Mouse (Mus musculus): ENCODE results near the gene Ifitm3.
"Not testable (repeated sequence)": the region's sequence is repeated elsewhere in the genome, so short reads cannot be mapped to it uniquely, and the experiment has no call there.

The Ifitm3 gene

DNA sequence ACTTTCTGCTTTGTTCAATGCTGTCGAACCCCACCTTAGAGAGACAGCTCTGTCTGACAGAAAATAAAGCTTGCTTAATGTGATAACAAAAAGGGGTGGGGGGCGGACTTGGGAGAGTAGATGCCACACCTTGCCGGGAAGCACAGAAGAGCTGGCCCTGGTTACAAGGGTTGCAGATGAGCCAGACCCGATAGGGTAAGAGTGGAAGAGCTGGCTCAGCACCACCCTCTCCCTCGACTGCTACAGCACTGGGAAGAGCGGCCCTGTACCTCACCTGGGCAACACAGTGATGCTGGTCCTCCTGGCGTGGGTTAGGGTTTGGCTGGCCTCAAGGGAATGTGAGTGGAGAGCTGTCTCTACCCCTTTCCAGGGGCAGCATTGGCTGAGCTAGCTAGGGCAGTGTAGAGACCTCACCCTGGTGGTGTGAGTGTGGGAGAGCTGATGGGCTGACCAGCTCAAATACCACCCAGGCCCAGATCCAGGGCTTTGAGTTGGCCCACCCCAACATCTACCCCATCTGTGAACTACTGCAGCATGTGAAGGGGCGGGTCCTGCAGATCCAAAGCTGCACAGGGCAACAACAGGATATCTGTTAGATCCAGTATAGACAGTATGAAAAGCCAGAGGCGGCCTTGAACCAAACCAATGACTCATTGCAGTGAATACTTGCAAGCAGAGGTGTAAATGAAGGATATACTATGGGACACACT is 22.0 kb upstream of the Ifitm3 start:
- no peak for DNase-seq (ENCODE audit: low read depth, low spot score)

DNA sequence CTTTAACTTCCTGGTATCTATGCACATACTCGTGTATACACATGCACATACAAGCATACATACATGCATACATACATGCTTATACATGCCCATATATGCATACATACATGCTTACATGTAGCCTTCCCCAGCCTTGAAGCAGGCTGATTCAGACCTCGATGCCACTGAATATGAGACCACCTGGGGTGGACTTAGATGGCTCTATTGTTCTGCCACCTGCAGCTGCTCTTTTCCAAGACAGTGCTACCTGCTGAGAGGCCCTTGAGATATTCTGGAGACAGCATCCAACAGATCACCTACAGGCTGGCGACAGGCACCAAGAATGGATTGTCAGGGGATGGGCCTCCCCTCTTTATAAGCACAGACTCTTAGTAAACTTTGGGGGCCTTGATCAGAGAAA is 19.8 kb upstream of the Ifitm3 start:
- DNase-seq (ENCODE audit: low read depth, low spot score) = no peak

DNA sequence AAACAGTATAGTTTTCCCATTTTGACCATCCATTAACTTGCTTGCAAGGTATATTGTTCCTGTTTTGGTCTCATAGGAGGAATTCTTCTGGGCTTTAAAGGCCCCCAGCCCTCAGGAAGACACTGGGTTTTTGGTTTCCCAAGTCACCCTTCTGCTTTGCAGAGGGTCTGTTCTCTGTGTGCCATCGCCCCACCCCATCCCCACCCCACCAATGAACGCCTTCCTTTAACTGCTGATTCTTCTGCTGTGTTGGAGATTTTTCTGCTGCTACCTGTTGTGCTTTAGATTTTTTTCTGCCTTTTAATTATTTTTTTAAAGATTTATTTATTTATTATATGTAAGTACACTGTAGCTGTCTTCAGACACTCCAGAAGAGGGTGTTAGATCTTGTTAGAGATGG is 18.3 kb upstream of the Ifitm3 start, which contains the start of gene Gm17387:
Gene Gm17387 (plus strand): TSS at position 301 of the 400 bp plus-strand sequence.
- DNase-seq (ENCODE audit: low read depth, low spot score) = no peak

DNA sequence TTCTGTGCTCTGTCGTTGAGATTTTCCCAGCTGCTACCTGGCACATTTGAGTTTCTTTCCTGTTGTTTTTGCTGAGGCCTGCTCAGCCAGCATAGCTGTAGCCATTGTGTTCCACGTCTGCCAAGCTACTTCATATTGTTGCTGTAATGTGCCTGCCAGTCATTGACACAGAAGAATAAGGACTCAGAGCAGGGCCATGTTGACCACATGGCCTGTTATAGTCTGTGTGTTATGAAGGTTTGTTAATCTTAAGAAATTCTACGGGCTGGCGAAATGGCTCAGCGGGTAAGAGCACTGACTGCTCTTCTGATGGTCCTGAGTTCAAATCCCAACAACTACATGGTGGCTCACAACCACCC is 16.1 kb upstream of the Ifitm3 start:
- DNase-seq (ENCODE audit: low read depth, low spot score) = no peak

DNA sequence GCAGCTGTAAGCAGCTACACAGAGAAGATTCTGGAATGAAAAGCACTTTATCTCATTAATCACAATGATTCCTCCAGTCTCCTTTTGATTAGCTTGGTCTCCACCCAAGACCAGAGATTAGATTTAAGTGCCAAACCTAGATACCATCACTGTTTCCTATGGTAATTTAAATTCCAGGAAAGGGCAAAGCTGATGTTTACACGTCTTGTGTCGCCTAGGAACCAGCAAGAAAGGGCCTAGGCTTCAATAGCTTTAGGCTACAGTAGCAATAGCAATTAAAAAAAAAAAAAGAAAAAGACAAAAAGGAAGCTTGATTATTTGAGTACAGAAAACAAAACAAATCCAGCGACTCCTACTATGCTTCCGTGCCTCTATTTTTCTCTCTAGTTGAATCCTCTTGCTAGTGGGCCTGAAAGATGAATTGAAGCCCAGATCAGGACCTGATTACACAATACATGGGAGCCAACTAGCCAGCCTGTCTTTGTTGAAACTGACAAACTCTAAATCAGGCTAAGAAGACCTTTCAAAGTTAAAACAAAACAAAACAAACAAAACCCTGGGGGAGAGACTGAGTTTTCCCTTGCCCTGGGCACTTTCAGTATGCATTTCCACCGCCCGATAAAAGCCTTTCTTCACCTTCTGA is 15.6 kb upstream of the Ifitm3 start:
- DNase-seq (ENCODE audit: low read depth, low spot score) = no peak

DNA sequence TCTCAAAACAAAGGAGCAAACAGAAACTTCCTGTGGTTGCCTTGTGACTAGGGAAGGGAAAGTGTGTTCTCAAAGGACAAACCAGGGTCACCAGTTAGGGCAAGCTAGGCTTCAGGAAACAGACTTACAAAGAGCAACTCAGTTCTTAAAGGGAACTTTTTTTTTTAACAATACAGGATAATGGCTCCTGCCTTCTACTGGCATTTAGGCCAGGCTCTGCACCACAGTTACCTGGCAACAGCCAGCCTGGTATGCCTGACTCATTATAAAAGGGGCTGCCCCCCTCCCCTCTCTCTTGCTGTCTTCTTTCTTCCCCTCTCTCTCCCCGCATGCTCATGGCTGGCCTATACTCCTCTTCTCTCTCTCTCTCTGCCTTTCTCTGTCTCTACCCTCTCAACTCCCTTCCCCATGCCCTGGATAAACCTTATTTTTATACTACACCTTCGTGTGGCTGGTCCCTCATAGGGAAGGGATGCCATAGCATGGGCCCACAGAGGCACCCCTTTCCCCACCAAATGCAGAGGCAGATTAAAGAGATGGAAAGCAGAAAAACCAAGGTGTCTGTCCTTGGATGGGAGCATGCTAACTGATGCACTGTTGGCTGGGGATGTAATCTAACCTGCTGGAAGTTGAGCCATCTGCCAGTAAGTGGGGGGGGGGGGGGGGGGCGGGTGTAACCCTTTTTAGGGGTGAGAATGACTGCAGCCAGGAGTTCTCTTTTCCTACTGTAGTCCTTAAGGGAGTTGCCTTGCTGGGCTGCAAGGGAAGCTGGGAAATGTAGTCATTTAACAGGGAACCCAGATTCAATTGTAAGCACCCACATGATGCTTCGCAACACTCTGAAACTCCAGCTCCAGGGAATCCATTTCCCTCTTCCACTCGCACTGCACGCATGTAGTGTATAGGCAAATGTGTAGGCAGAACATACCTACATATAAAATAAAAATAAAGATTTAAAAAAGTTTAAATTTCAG is 14.6 kb upstream of the Ifitm3 start:
- no peak for DNase-seq (ENCODE audit: low read depth, low spot score)

DNA sequence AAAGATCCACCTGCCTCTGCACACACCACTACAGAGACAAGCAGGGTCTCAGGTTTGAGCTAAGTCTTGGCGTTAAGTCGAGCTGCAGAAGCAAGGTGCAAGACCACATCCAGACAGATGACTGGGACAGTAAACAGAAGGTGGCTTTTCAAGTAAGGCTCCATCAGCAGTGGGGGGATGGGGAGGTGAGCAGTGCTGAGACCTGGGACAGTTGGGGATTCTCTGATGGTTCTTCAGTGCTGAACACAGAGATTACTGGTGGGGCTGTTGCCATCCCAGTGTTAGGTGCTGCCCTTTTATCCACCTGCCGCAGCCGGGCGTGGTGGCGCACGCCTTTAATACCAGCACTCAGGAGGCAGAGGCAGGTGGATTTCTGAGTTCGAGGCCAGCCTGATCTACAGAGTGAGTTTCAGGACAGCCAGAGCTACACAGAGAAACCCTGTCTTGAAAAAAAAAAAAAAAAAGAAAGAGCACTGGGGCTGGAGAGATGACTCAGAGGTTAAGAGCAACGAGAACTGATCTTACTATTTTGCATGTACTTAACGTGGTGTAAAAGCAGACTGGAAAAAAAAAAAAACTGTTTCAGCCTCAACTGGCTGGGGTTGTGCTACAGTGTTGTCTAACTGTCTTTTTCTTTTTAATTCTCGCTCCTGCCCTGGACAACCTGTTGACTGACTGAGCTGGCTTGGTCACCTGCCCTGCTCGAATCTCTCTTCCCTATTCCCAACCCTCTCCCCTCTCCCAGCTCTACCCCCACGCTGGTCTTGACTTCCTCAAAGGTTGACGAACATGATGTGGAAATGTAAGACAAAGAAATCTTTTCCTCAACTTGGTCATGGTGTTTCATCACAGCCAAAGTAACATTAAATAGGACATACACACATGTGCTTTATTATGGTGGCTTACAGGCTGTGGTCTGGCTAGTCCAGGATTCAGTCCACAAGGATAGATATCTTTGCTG is 11.2 kb upstream of the Ifitm3 start:
- DNase-seq (ENCODE audit: low read depth, low spot score) = no peak

DNA sequence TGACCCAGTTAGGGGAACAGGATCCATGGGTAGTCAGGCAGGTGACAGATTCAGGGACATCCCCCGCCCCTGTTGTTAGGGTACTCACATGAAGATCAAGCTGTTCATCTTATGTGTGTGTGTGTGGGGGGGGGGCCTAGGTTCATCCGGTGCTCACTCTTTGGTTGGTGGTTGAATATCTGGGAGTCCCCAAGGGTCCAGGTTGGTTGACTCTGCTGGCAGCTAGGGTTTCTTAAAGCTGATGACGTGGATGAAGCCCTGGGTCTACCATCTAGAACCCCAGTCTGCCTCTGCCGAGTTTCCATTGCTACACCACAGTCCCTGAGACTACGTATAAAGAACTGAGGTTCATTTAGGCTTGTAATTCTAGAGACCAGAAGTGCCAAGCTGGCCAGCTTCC is 8.5 kb upstream of the Ifitm3 start:
- DNase-seq (ENCODE audit: low read depth, low spot score) = no peak

DNA sequence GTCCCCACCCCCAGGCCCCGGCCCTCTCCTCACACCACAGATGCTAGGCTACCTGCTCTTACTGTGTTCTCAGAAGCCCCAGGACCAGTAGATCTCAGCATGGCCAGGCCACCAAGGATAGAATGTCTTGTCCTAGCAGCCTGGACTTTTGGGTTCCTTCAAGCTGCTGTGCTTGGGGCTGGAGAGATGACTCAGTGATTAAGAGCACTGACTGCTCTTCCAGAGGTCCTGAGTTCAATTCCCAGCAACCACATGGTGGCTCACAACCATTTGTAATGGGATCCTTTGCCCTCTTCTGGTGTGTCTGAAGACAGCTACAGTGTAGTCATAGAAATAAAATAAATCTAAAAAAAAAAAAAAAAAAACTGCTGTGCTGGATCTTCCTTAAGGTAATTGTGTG is 7.3 kb upstream of the Ifitm3 start, which contains the start of gene Ifitm6:
Gene Ifitm6 (minus strand): TSS at position 101 of the 400 bp plus-strand sequence.
- not testable (repeated sequence) for DNase-seq (ENCODE audit: low read depth, low spot score)

DNA sequence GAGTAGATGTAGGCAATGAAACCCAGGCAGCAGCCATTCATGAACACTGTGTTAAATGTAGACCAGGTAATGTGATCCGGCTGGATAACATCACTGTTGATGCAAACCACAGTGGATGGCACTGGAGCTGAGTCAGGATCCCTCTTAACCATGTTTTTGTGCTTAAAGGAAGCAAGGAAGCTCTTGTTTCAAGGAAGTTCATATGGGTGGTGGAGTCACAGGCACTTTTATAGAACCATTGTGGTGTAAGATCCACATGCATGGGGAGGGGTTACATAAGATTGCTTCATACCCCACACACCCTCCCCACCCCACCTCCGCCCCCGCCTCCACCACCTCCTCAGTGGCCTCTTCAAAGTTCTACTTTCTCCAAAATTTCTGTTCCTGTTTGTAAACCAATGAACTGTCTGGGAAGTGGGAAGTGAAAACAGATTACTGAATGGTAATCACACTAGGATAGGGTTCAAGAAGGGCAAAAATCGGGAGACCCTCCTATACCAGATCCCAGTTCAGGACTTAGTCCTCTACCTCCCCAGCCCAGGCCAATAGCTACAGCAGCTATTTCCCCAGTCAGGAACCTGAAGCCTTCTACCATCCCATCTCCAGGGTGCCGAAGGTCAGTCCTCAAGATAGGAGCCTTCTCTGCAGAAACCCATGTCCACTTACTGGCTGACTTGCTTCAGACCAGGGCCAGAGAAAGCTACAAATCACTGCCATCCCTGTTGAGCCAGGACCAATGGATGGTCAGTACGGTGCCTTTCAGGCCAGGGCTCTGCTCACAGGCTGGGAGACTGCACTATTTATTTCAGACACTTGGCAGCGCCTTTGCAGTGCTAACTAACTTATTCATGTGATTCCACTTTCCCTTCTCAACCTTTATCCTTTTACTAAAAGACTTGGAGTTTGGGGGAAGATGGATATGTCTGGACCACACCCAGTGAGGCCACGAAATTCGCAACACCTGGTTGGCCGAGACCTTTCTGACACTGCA is 6.4 kb upstream of the Ifitm3 start:
- DNase-seq (ENCODE audit: low read depth, low spot score) = no peak

DNA sequence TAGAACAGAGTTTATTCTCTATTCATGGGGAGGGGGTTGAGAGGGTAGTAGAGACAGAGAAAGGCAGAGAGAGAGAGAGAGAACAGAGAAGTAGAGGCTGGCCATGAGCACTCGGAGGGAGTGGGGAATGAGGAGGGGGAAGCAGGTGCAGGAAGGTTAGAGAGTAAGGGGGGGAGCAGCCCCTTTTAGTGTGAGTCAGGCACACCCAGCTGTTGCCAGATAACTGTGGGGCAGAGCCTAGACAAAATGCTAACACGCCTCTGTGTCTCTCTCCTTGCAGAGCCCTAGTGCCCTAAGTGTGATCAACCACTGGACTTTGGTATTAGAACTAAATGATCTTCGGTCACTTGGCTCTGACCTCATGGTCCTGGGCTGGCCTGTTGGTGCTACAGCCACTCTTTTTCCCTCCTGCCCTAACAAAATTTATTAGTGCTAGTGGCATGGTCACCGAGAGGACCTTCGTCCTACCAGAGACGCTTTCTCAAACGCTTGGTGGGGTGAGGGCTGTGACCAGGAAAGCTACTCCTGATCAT is 734 bp upstream of the Ifitm3 start:
- DNase-seq (ENCODE audit: low read depth, low spot score) = no peak

DNA sequence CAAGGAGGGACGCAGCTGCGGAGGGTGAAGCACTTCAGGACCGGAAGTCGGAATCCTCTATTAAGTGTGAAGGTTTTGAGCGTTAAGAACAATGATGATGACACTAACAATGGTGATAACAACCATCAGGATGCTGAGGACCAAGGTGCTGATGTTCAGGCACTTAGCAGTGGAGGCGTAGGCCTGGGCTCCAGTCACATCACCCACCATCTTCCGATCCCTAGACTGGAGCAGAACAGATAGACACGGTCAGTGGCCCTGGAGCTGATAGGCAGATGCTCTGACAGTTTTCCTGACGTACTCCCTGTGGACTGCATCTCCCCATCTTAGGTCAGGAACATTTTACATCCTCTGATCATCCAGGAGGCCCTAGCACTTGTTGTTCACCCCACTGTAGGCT is 905 bp downstream of the Ifitm3 start:
- DNase-seq (ENCODE audit: low read depth, low spot score) = no peak

DNA sequence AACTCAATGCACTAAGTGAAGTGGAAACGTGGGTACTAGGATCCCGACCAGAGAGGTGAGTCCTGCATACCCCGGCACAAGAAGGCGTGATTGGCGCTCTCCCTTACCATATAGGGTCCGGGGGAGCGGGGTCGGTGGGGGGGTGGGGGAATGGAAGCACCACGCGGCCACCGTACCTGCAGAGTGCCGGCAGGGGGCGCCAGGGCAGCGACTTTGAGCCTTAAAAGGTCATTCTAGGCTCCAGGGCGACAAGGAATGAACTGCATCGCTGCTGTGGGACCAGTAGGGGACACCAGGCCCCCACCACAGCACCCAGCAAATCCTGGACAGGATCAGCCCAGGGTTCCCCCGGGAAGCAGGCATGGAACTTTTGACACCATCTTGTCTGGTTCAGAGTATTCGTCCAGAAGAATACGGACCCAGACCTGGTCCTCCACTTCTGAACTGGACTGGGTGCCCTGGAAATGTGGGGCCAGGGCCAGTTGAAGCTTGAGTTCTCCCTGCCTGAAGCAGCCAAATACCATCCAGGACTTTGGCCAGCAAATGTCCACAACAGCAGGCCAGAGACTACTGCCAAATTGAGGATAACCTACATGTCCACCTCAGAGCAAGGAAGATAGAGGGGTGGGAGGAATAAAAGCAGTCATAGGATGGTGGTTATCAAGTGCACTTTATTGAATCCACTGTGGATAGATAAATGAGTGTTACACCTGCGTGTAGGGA is 1.5 kb downstream of the Ifitm3 start:
- no peak for DNase-seq (ENCODE audit: low read depth, low spot score)

DNA sequence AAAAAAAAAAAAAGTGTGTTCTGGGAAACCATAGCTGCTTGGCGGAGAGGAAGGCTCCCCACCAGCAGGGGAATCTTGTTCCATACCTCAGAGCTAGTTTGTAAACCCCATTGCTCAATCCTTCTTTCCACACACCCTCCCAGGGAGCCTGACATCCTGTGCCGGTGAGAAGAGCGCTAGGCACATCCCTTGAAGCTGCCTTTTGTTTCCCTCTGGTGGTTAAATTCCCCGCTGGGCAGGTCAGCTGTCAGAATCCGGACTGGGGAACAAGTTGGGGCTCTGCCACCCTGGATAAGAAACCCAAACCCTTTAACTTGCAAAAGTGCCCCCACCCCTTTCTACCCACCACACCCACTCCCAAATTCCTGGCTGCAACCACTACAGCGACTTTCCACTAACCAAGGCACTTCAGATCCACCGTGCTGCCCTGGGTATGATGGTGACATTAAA is 2.2 kb downstream of the Ifitm3 start:
- DNase-seq (ENCODE audit: low read depth, low spot score) = no peak

DNA sequence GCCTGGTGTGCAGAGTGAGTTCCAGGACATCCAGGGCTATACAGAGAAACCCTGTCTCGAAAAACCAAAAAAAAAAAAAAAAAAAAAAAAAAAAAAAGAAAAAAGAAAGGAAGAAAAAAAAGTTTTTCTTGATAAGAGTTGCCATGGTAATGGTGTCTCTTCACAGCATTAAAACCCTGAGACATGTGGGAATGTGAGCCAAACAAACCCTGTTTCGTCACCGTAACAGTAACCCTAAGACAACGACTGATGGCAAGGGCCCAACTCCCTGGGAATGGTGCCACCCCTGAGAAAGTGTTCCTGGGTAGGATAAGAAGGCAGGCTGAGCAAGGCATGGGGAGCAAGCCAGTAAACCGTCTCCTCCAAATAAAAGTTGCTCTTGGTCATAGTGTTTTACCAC is 3.7 kb downstream of the Ifitm3 start:
- DNase-seq (ENCODE audit: low read depth, low spot score) = no peak

DNA sequence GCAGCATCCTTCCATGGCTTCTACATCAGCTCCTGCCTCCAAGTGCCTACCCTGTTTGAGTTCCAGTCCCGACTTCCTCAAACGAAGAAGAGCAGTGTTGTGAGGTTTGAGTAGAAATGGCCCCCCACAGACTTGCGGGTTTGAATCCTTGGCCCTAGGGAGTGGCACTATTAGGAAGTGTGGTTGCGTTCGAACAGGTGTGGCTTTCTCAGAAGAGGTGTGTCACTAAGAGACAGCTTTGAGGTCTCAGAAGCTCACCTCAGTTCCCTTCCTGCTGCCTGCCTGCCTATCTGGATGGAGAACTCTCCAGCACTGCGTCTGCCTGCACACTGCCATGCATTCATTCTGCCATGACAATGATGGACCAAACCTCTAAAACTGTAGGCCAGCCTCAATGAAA is 4.1 kb downstream of the Ifitm3 start:
- no peak for DNase-seq (ENCODE audit: low read depth, low spot score)

DNA sequence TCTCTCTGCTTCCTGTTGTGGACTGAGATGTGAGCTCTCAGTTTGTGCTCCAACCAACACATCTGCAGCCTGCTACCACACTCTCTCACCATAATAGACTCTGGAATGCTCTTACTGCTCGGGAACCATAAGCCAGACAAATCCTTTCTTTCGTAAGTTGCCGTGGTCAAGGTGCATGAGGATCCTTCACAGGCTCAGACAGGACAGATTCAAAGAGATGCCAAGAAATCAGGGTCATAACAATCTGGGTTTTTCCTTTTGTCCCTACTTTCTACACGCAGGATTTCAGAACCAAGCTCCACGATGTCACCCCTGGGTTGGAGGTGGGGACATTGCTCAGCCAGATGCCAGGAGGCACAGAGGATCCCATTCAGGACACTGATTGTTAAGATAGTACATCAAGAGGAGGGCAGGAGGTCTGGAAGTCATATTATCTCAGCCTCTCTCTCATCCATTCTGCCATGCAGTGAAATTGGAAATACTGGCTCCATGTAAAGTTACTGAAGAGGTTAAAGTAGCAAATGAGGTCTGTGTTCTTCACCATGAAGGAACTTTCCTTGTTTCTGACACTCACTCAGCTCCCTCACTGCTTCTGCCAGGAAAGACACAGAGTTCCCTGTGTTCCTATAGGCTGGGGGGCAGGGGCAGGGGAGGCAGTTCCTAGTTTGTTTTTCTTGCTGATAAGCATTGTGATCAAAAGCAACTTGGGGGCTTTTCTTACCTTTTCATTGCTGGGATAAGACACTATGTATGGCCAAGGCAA is 7.1 kb downstream of the Ifitm3 start:
- no peak for DNase-seq (ENCODE audit: low read depth, low spot score)
